Comparison of ENCODE assay signal across 15 mouse cellular contexts in genomic region chr2:117984569-117984968, GRCm38 (mm10).
"Had no signal": no experiment of that assay in that cellular context is flagged by ENCODE, and none has a peak within 500 bp of the region (broad histone marks: within the 10 kb centered on the region; RNA-seq: fewer than 3 reads in every experiment).

No protein-coding gene starts in this region.

- H3K27me3 ChIP-seq: kidney, embryonic 15.5 days; liver, embryonic 13.5 days; midbrain, embryonic 13.5 days; neural tube, embryonic 12.5 days; neural tube, embryonic 15.5 days had no signal

- H3K4me1 ChIP-seq: kidney, embryonic 15.5 days; neural tube, embryonic 12.5 days; neural tube, embryonic 15.5 days had no signal

- H3K27ac ChIP-seq: kidney, embryonic 15.5 days; left cerebral cortex, adult 2 months; liver, embryonic 13.5 days; midbrain, embryonic 13.5 days; neural tube, embryonic 12.5 days; neural tube, embryonic 15.5 days; stomach, postnatal 0 days had no signal

- ATAC-seq: intestine, postnatal 0 days; midbrain, embryonic 13.5 days; midbrain, embryonic 16.5 days had no signal

- H3K9ac ChIP-seq: kidney, embryonic 15.5 days; liver, embryonic 13.5 days; midbrain, embryonic 13.5 days; neural tube, embryonic 12.5 days; neural tube, embryonic 15.5 days had no signal

- DNase-seq: kidney, adult 2 months; kidney, postnatal 10 days; kidney, postnatal 36 days; layer of hippocampus, postnatal 36 days; liver, embryonic 13.5 days; lung, adult 2 months; thymus, postnatal 25 days had no signal

- H3K4me3 ChIP-seq: kidney, embryonic 15.5 days; left cerebral cortex, adult 2 months; liver, embryonic 13.5 days; midbrain, embryonic 13.5 days; neural tube, embryonic 12.5 days; neural tube, embryonic 15.5 days had no signal

- H3K36me3 ChIP-seq: kidney, embryonic 15.5 days; liver, embryonic 13.5 days; midbrain, embryonic 13.5 days; neural tube, embryonic 12.5 days; neural tube, embryonic 15.5 days had no signal

- H3K9me3 ChIP-seq: kidney, embryonic 15.5 days; liver, embryonic 13.5 days; midbrain, embryonic 13.5 days; neural tube, embryonic 12.5 days; neural tube, embryonic 15.5 days had no signal

- H3K4me2 ChIP-seq: kidney, embryonic 15.5 days; liver, embryonic 13.5 days; midbrain, embryonic 13.5 days; neural tube, embryonic 12.5 days; neural tube, embryonic 15.5 days had no signal
